Mouse (Mus musculus) spleen, adult 2 months (tissue): Measurements from ENCODE around the gene Tuba1c.

ENCODE experiments used
- CTCF ChIP-seq: fragments of 200-500 bp; IDR thresholded peaks from 2 replicates; pipeline ENCODE4 v1.5.1; 2011; ENCODE audit warnings: mild to moderate bottlenecking, inconsistent platforms; ENCODE audit not compliant: insufficient read depth, insufficient read length, insufficient replicate concordance; ENCODE audit errors: extremely low read depth
- POLR2A ChIP-seq: fragments of 200-500 bp; IDR thresholded peaks from 2 replicates; pipeline ENCODE4 v1.6.1; 2011; ENCODE audit warnings: low read depth, low read length, inconsistent platforms

GRCm38 (mm10) chr15:99035431-99035830 is 5.7 kb downstream of the Tuba1c start:
- no peak for TF ChIP-seq POLR2A
- TF ChIP-seq CTCF = no peak
